Mouse (Mus musculus): ENCODE measurements around the gene 1700028P14Rik. TPM values are rescaled to one million over a fixed set of nuclear protein-coding genes. Genes with fewer than 3 reads are reported as not detected.

The 1700028P14Rik gene
- polyA plus RNA-seq, 1 experiment from 2014 or later: 1.9 TPM

GRCm38 (mm10) chr19:23562588-23562987, 90.0 kb downstream of the 1700028P14Rik start:
- Histone ChIP-seq H3K9me3 (replicated peaks; ENCODE audit: control insufficient read depth, low read length, poor library complexity, severe bottlenecking) (no peaks in the 10 kb centered on the region), H3K4me2 (ENCODE audit: low read length) (no peak overlapping the region), H3K27ac (ENCODE audit: low read length) (no peak overlapping the region), H3K27me3 (ENCODE audit: control insufficient read depth, insufficient read depth, low read depth, low read length) (no peaks in the 10 kb centered on the region), H3K4me1 (ENCODE audit: control insufficient read depth, insufficient read depth, low read length) (no peaks in the 10 kb centered on the region), H3K4me3 (ENCODE audit: low read depth, low read length) (no peak overlapping the region), H3K36me3 (ENCODE audit: control insufficient read depth, insufficient read depth, low read length) (no peaks in the 10 kb centered on the region), H3K9ac (ENCODE audit: low read depth, low read length) (no peak overlapping the region)
- ATAC-seq: no peak
- WGBS: 94% methylated on average over 4 of the region's 4 CpGs

GRCm38 (mm10) chr19:23562061-23562460, 90.6 kb downstream of the 1700028P14Rik start:
- 86% methylated on average over 6 of the region's 6 CpGs for WGBS
- Histone ChIP-seq H3K27ac (ENCODE audit: low read length) (no peak overlapping the region), H3K27me3 (ENCODE audit: control insufficient read depth, insufficient read depth, low read depth, low read length) (no peaks in the 10 kb centered on the region), H3K4me1 (ENCODE audit: control insufficient read depth, insufficient read depth, low read length) (no peaks in the 10 kb centered on the region), H3K4me2 (ENCODE audit: low read length) (no peak overlapping the region), H3K9me3 (replicated peaks; ENCODE audit: control insufficient read depth, low read length, poor library complexity, severe bottlenecking) (no peaks in the 10 kb centered on the region), H3K4me3 (ENCODE audit: low read depth, low read length) (no peak overlapping the region), H3K9ac (ENCODE audit: low read depth, low read length) (no peak overlapping the region), H3K36me3 (ENCODE audit: control insufficient read depth, insufficient read depth, low read length) (no peaks in the 10 kb centered on the region)
- ATAC-seq: no peak

- 84% methylated on average over 2 of the region's 2 CpGs for WGBS
- no peak for ATAC-seq
Observed at GRCm38 (mm10) chr19:23553450-23553849, 99.2 kb downstream of the 1700028P14Rik start.

GRCm38 (mm10) chr19:23545604-23546003, 107.0 kb downstream of the 1700028P14Rik start:
- no peak for ATAC-seq
- no peak overlapping the region for H3K4me3 ChIP-seq (ENCODE audit: low read depth, low read length)
- H3K9me3 ChIP-seq (replicated peaks; ENCODE audit: control insufficient read depth, low read length, poor library complexity, severe bottlenecking): no peaks in the 10 kb centered on the region
- H3K36me3 ChIP-seq (ENCODE audit: control insufficient read depth, insufficient read depth, low read length): no peaks in the 10 kb centered on the region
- no peak overlapping the region for H3K4me2 ChIP-seq (ENCODE audit: low read length)
- no peaks in the 10 kb centered on the region for H3K27me3 ChIP-seq (ENCODE audit: control insufficient read depth, insufficient read depth, low read depth, low read length)
- no peak overlapping the region for H3K27ac ChIP-seq (ENCODE audit: low read length)
- peaks cover 6% of the 10 kb centered on the region; the same call in 1 of the 2 replicates for H3K4me1 ChIP-seq (ENCODE audit: control insufficient read depth, insufficient read depth, low read length)
- no peak overlapping the region for H3K9ac ChIP-seq (ENCODE audit: low read depth, low read length)

More at GRCm38 (mm10) chr19:23553450-23553849, 99.2 kb downstream of the 1700028P14Rik start:
- Histone ChIP-seq H3K9me3 (replicated peaks; ENCODE audit: control insufficient read depth, low read length, poor library complexity, severe bottlenecking) (no peaks in the 10 kb centered on the region), H3K27me3 (ENCODE audit: control insufficient read depth, insufficient read depth, low read depth, low read length) (no peaks in the 10 kb centered on the region), H3K4me3 (ENCODE audit: low read depth, low read length) (no peak overlapping the region), H3K4me2 (ENCODE audit: low read length) (no peak overlapping the region), H3K9ac (ENCODE audit: low read depth, low read length) (no peak overlapping the region), H3K27ac (ENCODE audit: low read length) (no peak overlapping the region), H3K4me1 (ENCODE audit: control insufficient read depth, insufficient read depth, low read length) (no peaks in the 10 kb centered on the region), H3K36me3 (ENCODE audit: control insufficient read depth, insufficient read depth, low read length) (no peaks in the 10 kb centered on the region)

GRCm38 (mm10) chr19:23543244-23544004, 109.2 kb downstream of the 1700028P14Rik start:
- ATAC-seq: peak; percentile 58; the same call in 1 of the 2 replicates
- Histone ChIP-seq H3K27ac (ENCODE audit: low read length) (no peak overlapping the region), H3K9ac (ENCODE audit: low read depth, low read length) (no peak overlapping the region), H3K9me3 (replicated peaks; ENCODE audit: control insufficient read depth, low read length, poor library complexity, severe bottlenecking) (no peaks in the 10 kb centered on the region), H3K36me3 (ENCODE audit: control insufficient read depth, insufficient read depth, low read length) (no peaks in the 10 kb centered on the region), H3K4me2 (ENCODE audit: low read length) (no peak overlapping the region), H3K27me3 (ENCODE audit: control insufficient read depth, insufficient read depth, low read depth, low read length) (no peaks in the 10 kb centered on the region), H3K4me3 (ENCODE audit: low read depth, low read length) (no peak overlapping the region), H3K4me1 (ENCODE audit: control insufficient read depth, insufficient read depth, low read length) (peaks cover 6% of the 10 kb centered on the region; the same call in 1 of the 2 replicates)
- WGBS: 51% methylated on average over 11 of the region's 11 CpGs

DNA sequence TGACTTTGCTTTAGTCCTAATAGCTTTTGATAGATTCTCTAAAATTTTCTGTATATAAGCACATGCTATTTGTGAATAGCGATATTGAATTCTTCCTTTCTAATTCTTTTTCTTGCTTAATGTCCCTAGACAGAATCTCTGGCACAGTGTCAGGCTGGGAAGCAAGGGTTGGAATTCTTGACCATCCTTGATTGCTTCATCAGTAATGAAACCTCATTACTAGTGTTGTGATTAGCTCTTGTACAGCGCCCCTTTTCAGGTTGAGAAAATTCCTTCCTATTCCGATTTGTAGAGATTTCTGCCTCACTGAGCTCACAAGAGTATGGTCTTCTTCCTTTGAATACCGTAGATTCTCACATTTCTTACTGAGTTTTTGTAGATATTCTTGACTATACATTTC, 109.9 kb downstream of the 1700028P14Rik start:
- H3K36me3 ChIP-seq (ENCODE audit: control insufficient read depth, insufficient read depth, low read length): no peaks in the 10 kb centered on the region
- H3K9me3 ChIP-seq (replicated peaks; ENCODE audit: control insufficient read depth, low read length, poor library complexity, severe bottlenecking): no peaks in the 10 kb centered on the region
- 82% methylated on average over 4 of the region's 4 CpGs for WGBS
- no peak overlapping the region for H3K4me2 ChIP-seq (ENCODE audit: low read length)
- H3K27ac ChIP-seq (ENCODE audit: low read length): no peak overlapping the region
- H3K27me3 ChIP-seq (ENCODE audit: control insufficient read depth, insufficient read depth, low read depth, low read length): no peaks in the 10 kb centered on the region
- H3K4me3 ChIP-seq (ENCODE audit: low read depth, low read length): no peak overlapping the region
- no peak overlapping the region for H3K9ac ChIP-seq (ENCODE audit: low read depth, low read length)
- no peak for ATAC-seq
- peaks cover 6% of the 10 kb centered on the region; the same call in 1 of the 2 replicates for H3K4me1 ChIP-seq (ENCODE audit: control insufficient read depth, insufficient read depth, low read length)

DNA sequence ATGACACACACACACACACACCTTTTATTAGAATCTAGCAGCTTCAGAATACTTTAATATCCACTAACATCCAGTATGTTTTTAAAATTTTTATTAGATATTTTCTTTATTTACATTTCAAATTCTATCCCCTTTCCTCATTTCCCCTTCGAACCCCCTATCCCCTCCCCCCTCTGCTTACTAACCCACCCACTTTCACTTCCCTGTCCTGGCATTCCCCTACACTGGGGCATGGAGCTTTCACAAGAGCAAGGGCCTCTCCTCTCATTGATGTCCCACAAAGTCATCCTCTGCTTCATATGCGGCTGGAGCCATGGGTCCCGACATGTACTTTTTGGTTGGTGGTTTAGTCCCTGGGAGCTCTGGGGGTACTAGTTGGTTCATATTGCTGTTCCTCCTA, 116.9 kb downstream of the 1700028P14Rik start:
- Histone ChIP-seq H3K9ac (ENCODE audit: low read depth, low read length) (no peak overlapping the region), H3K27ac (ENCODE audit: low read length) (no peak overlapping the region), H3K27me3 (ENCODE audit: control insufficient read depth, insufficient read depth, low read depth, low read length) (no peaks in the 10 kb centered on the region), H3K4me1 (ENCODE audit: control insufficient read depth, insufficient read depth, low read length) (no peaks in the 10 kb centered on the region; the same call in 1 of the 2 replicates), H3K4me2 (ENCODE audit: low read length) (no peak overlapping the region), H3K36me3 (ENCODE audit: control insufficient read depth, insufficient read depth, low read length) (no peaks in the 10 kb centered on the region), H3K9me3 (replicated peaks; ENCODE audit: control insufficient read depth, low read length, poor library complexity, severe bottlenecking) (no peaks in the 10 kb centered on the region), H3K4me3 (ENCODE audit: low read depth, low read length) (no peak overlapping the region)
- 92% methylated on average over 3 of the region's 3 CpGs for WGBS
- no peak for ATAC-seq

GRCm38 (mm10) chr19:23531899-23532298, 120.7 kb downstream of the 1700028P14Rik start:
- ATAC-seq: no peak
- Histone ChIP-seq H3K9ac (ENCODE audit: low read depth, low read length) (no peak overlapping the region), H3K36me3 (ENCODE audit: control insufficient read depth, insufficient read depth, low read length) (no peaks in the 10 kb centered on the region), H3K27me3 (ENCODE audit: control insufficient read depth, insufficient read depth, low read depth, low read length) (no peaks in the 10 kb centered on the region), H3K9me3 (replicated peaks; ENCODE audit: control insufficient read depth, low read length, poor library complexity, severe bottlenecking) (no peaks in the 10 kb centered on the region), H3K4me1 (ENCODE audit: control insufficient read depth, insufficient read depth, low read length) (no peaks in the 10 kb centered on the region), H3K27ac (ENCODE audit: low read length) (no peak overlapping the region), H3K4me3 (ENCODE audit: low read depth, low read length) (no peak overlapping the region), H3K4me2 (ENCODE audit: low read length) (no peak overlapping the region)
- 19% methylated on average over 4 of the region's 4 CpGs for WGBS

GRCm38 (mm10) chr19:23523711-23524110, 128.9 kb downstream of the 1700028P14Rik start:
- WGBS: 14% methylated on average over 1 of the region's 1 CpGs
- ATAC-seq: no peak
- H3K4me3 ChIP-seq (ENCODE audit: low read depth, low read length): no peak overlapping the region
- no peak overlapping the region for H3K4me2 ChIP-seq (ENCODE audit: low read length)
- H3K36me3 ChIP-seq (ENCODE audit: control insufficient read depth, insufficient read depth, low read length): no peaks in the 10 kb centered on the region
- no peaks in the 10 kb centered on the region for H3K9me3 ChIP-seq (replicated peaks; ENCODE audit: control insufficient read depth, low read length, poor library complexity, severe bottlenecking)
- no peak overlapping the region for H3K9ac ChIP-seq (ENCODE audit: low read depth, low read length)
- H3K27me3 ChIP-seq (ENCODE audit: control insufficient read depth, insufficient read depth, low read depth, low read length): no peaks in the 10 kb centered on the region
- H3K27ac ChIP-seq (ENCODE audit: low read length): no peak overlapping the region
- no peaks in the 10 kb centered on the region for H3K4me1 ChIP-seq (ENCODE audit: control insufficient read depth, insufficient read depth, low read length)

Measured in midbrain, embryonic 16.5 days (tissue).